Comparison of ENCODE assay signal across 9 mouse cellular contexts in genomic region chr9:104269349-104269871, GRCm38 (mm10). TPM values are rescaled to one million over a fixed set of nuclear protein-coding genes. Genes with fewer than 3 reads are reported as not detected.
A peak's percentile ranks its signal among the peaks of the same experiment; 100 is the strongest.
DNase-seq lines count a peak whose midpoint lies in the region; ATAC-seq and TF ChIP-seq lines count a peak whose summit lies in the region.
"Had no signal": no experiment of that assay in that cellular context is flagged by ENCODE, and none has a peak within 500 bp of the region (broad histone marks: within the 10 kb centered on the region; RNA-seq: fewer than 3 reads in every experiment).

No protein-coding gene starts in this region.

- no peak for TF ChIP-seq CTCF in kidney, postnatal 0 days (IDR thresholded peaks at IDR 0.05; ENCODE audit: low read depth)

- H3K4me2 ChIP-seq in kidney, postnatal 0 days (ENCODE audit: low read length): 0 out of 2 replicates have a peak overlapping the region, but pooled peaks have one; percentile 17
- H3K4me2 ChIP-seq: lung, embryonic 15.5 days had no signal

- ATAC-seq in kidney, postnatal 0 days (replicated peaks; ENCODE audit: low FRiP score, low read depth): 0 out of 2 replicates have a peak, but pooled peaks have one; percentile 29
- peak; percentile 89 for ATAC-seq in granulocyte monocyte progenitor cell, adult 5-6 weeks (replicated peaks; ENCODE audit: poor library complexity, severe bottlenecking)
- peak; percentile 67 for ATAC-seq in neutrophil, adult 5-6 weeks (ENCODE audit: extremely low read depth, insufficient number of reproducible peaks, low FRiP score, poor library complexity, severe bottlenecking)

- no peak overlapping the region for H3K27ac ChIP-seq in kidney, postnatal 0 days
- no peak overlapping the region for H3K27ac ChIP-seq in ES-E14 (ENCODE audit: insufficient read depth, low read depth, low read length, poor library complexity, severe bottlenecking)
- H3K27ac ChIP-seq: lung, embryonic 15.5 days had no signal

- no peak overlapping the region for H3K4me3 ChIP-seq in kidney, postnatal 0 days (replicated peaks; ENCODE audit: low read depth, low read length)
- no peak overlapping the region for H3K4me3 ChIP-seq in ES-E14 (ENCODE audit: insufficient read depth in 1 of 2, low read depth in 1 of 2, low read length in 2 of 2, poor library complexity in 1 of 2, severe bottlenecking in 1 of 2)
- H3K4me3 ChIP-seq: lung, embryonic 15.5 days had no signal

- in situ Hi-C loops in ES-E14 (cut with MboI; ENCODE audit: low sequenced_read_pairs in 2 of 2, unreplicated experiment in 2 of 2): no loop called here

- H3K4me1 ChIP-seq in kidney, postnatal 0 days (replicated peaks; ENCODE audit: insufficient read depth, low read length): no peaks in the 10 kb centered on the region
- H3K4me1 ChIP-seq in ES-E14 (ENCODE audit: control insufficient read depth in 2 of 2, insufficient read depth in 2 of 2, low read length in 2 of 2, poor library complexity in 1 of 2): no peaks in the 10 kb centered on the region
- H3K4me1 ChIP-seq: lung, embryonic 15.5 days had no signal

- WGBS in kidney, postnatal 0 days: 26% methylated on average over 10 of the region's 10 CpGs

- no peaks in the 10 kb centered on the region for H3K36me3 ChIP-seq in kidney, postnatal 0 days (ENCODE audit: insufficient read depth, low read length)
- no peaks in the 10 kb centered on the region for H3K36me3 ChIP-seq in ES-E14 (ENCODE audit: control insufficient read depth, insufficient read depth, low read length, poor library complexity, severe bottlenecking)
- H3K36me3 ChIP-seq: lung, embryonic 15.5 days had no signal

- no peak for DNase-seq in kidney, postnatal 0 days (ENCODE audit: low spot score)
- DNase-seq in kidney, adult 11 months: no peak
- DNase-seq in ES-E14 (ENCODE audit: low read depth, low spot score): no peak
- no peak for DNase-seq in gastrocnemius, postnatal 4 days (ENCODE audit: low spot score in 2 of 2)
- no peak for DNase-seq in thymus, adult 18-20 months
- DNase-seq in adrenal gland, adult 8-10 months: no peak

- H3K27me3 ChIP-seq in kidney, postnatal 0 days (ENCODE audit: insufficient read depth, low read length): no peaks in the 10 kb centered on the region
- H3K27me3 ChIP-seq: lung, embryonic 15.5 days had no signal

- H3K9ac ChIP-seq in kidney, postnatal 0 days (ENCODE audit: low read depth, low read length): no peak overlapping the region
- no peak overlapping the region for H3K9ac ChIP-seq in ES-E14 (ENCODE audit: insufficient read depth, low read depth, low read length, poor library complexity, severe bottlenecking)
- H3K9ac ChIP-seq: lung, embryonic 15.5 days had no signal

- H3K9me3 ChIP-seq in kidney, postnatal 0 days (replicated peaks; ENCODE audit: low read length): no peaks in the 10 kb centered on the region
- no peaks in the 10 kb centered on the region for H3K9me3 ChIP-seq in ES-E14 (ENCODE audit: control insufficient read depth, insufficient read depth, low read depth, low read length)
- H3K9me3 ChIP-seq: lung, embryonic 15.5 days had no signal

TF ChIP-seq in ES-E14, 5 proteins besides CTCF, POLR2A, EP300 and RAD21:
- TF ChIP-seq HCFC1 (IDR thresholded peaks at IDR 0.05; ENCODE audit: borderline replicate concordance, insufficient read depth, low read length) (no peak), ZNF384 (IDR thresholded peaks at IDR 0.05; ENCODE audit: low read depth, low read length) (no peak), ZC3H11A (IDR thresholded peaks at IDR 0.05; ENCODE audit: borderline replicate concordance, low read depth, low read length) (no peak), MAFK (IDR thresholded peaks at IDR 0.05; ENCODE audit: insufficient read depth, low read depth, low read length) (peak; percentile 43; the same call in 1 of the 2 replicates)
TF ChIP-seq in ES-E14: peak in this region for 1.

RNA-seq across cellular contexts. Expression of gene Dnajc13, which starts 6.7 kb away (rescaled TPM):
- polyA plus RNA-seq in kidney, postnatal 0 days (2015; fragmentation: Nextera tagmentation; extraction: Ambion mirVana): 20.8 and 21.9 TPM in 2 replicates
- total RNA-seq in ES-E14 (2012; rRNA removed): 72.3 and 98.1 TPM in 2 replicates
- 62.3 and 102 TPM in 2 replicates for total RNA-seq in granulocyte monocyte progenitor cell, adult 5-6 weeks (2014; fragmentation: Nextera tagmentation)
- 48.9 and 53.9 TPM in 2 replicates for total RNA-seq in granulocyte monocyte progenitor cell, adult 5-6 weeks (2017)
- 51.9 and 70.0 TPM in 2 replicates for total RNA-seq in neutrophil, adult 5-6 weeks (2017)
- total RNA-seq in gastrocnemius, postnatal 4 days (2021): 10 to 100 TPM; 44.4 to 54.8 TPM
- 10 to 100 TPM; 42.1 to 66.1 (median 50.1) TPM for total RNA-seq in adrenal gland, adult 8-10 months (2022)

Comparison
In these comparisons a context has a peak if more than half of its experiments do, and no peak if none do; other contexts are left out.
1. ATAC-seq: peak in every context shown above with its lines; median percentile 89 in granulocyte monocyte progenitor cell, adult 5-6 weeks; 67 in neutrophil, adult 5-6 weeks; 29 in kidney, postnatal 0 days.